Mouse (Mus musculus) 3134 (cell line): Measurements from ENCODE around the gene Gss.
"Not testable (repeated sequence)": the region's sequence is repeated elsewhere in the genome, so short reads cannot be mapped to it uniquely, and the experiment has no call there.

Source experiments
- DNase-seq: peaks from one replicate; pipeline ENCODE4 v3.0.0-alpha.2; 2011; ENCODE audit warnings: low spot score; ENCODE audit not compliant: insufficient read length; ENCODE audit errors: extremely low read depth

Gss gene

GRCm38 (mm10) chr2:155619817-155620216, 27.2 kb upstream of the Gss start:
- peak; percentile 65 for DNase-seq

- no peak for DNase-seq
Observed at GRCm38 (mm10) chr2:155616971-155617370, 24.4 kb upstream of the Gss start.

- DNase-seq, result no peak
Observed at GRCm38 (mm10) chr2:155613953-155614352, 21.3 kb upstream of the Gss start.

- DNase-seq, result no peak
Observed at GRCm38 (mm10) chr2:155613326-155613755, 20.7 kb upstream of the Gss start.

GRCm38 (mm10) chr2:155611834-155612550, 19.4 kb upstream of the Gss start:
- DNase-seq, result no peak

GRCm38 (mm10) chr2:155610978-155611377, 18.4 kb upstream of the Gss start, which contains the start of gene Myh7b:
Myh7b (plus strand) TSS chr2:155611212.
- no peak for DNase-seq

GRCm38 (mm10) chr2:155606360-155606759, 13.8 kb upstream of the Gss start:
- DNase-seq, result no peak

GRCm38 (mm10) chr2:155605236-155605589, 12.6 kb upstream of the Gss start:
- DNase-seq, result not testable (repeated sequence)

GRCm38 (mm10) chr2:155604560-155605235, 12.1 kb upstream of the Gss start:
- DNase-seq, result no peak

- DNase-seq, result no peak
Observed at GRCm38 (mm10) chr2:155603707-155604106, 11.1 kb upstream of the Gss start.

GRCm38 (mm10) chr2:155595516-155595915, 2.9 kb upstream of the Gss start:
- no peak for DNase-seq

- no peak for DNase-seq
Observed at GRCm38 (mm10) chr2:155592854-155593283, 259 bp upstream of the Gss start.

- peak; percentile 21 for DNase-seq
Observed at GRCm38 (mm10) chr2:155591676-155592075, 934 bp downstream of the Gss start.

GRCm38 (mm10) chr2:155590876-155591275, 1.7 kb downstream of the Gss start:
- no peak for DNase-seq

GRCm38 (mm10) chr2:155589521-155589920, 3.1 kb downstream of the Gss start:
- DNase-seq, result no peak

GRCm38 (mm10) chr2:155588136-155588535, 4.5 kb downstream of the Gss start:
- DNase-seq, result no peak

- no peak for DNase-seq
Observed at GRCm38 (mm10) chr2:155585486-155585885, 7.1 kb downstream of the Gss start.

GRCm38 (mm10) chr2:155585082-155585481, 7.5 kb downstream of the Gss start:
- no peak for DNase-seq

GRCm38 (mm10) chr2:155583927-155584530, 8.6 kb downstream of the Gss start:
- DNase-seq, result peak; percentile 29

GRCm38 (mm10) chr2:155582996-155583395, 9.6 kb downstream of the Gss start:
- DNase-seq, result no peak

- no peak for DNase-seq
Observed at GRCm38 (mm10) chr2:155582384-155582995, 10.1 kb downstream of the Gss start.
